Mouse (Mus musculus): Measurements from ENCODE around the gene Zbtb26.

DNA sequence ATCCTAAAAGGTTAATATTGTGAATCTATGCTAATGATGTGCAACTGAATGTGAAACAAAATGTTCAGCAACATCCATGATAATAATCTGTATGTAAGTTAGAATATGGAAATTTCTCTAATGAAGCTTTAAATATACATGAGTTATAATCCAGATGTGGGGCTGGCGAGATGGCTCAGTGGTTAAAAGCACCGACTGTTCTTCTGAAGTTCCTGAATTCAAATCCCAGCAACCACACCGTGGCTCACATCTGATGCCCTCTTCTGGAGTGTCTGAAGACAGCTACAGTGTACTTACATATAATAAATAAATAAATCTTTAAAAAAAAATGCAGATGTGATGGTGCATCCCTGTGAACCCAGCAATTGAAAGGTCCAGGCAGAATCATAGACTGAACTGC lies 19.3 kb downstream of the Zbtb26 start:
- TF ChIP-seq POLR2A (IDR thresholded peaks at IDR 0.05; ENCODE audit: low read depth, low read length), result no peak
- TF ChIP-seq CTCF (conservative IDR thresholded peaks at IDR 0.05; ENCODE audit: insufficient read depth, insufficient read length, low read depth, low read length), result no peak
